ENCODE assay signal across 8 mouse cellular contexts in genomic region chr4:138455956-138456341, GRCm38 (mm10). TPM values are rescaled to one million over a fixed set of nuclear protein-coding genes. Genes with fewer than 3 reads are reported as not detected.
A peak's percentile ranks its signal among the peaks of the same experiment; 100 is the strongest.
DNase-seq lines count a peak whose midpoint lies in the region; ATAC-seq lines count a peak whose summit lies in the region.

No protein-coding gene starts in this region.

- ATAC-seq in hindbrain, embryonic 16.5 days, result no peak
- ATAC-seq in liver, embryonic 13.5 days (ENCODE audit: low read depth), result no peak

- no peaks in the 10 kb centered on the region for H3K36me3 ChIP-seq in embryonic facial prominence, embryonic 10.5 days (replicated peaks)
- no peaks in the 10 kb centered on the region for H3K36me3 ChIP-seq in hindbrain, embryonic 16.5 days (ENCODE audit: control insufficient read depth, insufficient read depth, low read length)
- no peaks in the 10 kb centered on the region for H3K36me3 ChIP-seq in liver, embryonic 13.5 days

- intact Hi-C loops in left cerebral cortex, postnatal 4 days (cut with DNase I), result no loop called here

- under 1% methylated on average over 17 of the region's 17 CpGs for WGBS in embryonic facial prominence, embryonic 10.5 days
- 3% methylated on average over 17 of the region's 17 CpGs for WGBS in hindbrain, embryonic 16.5 days
- WGBS in liver, embryonic 13.5 days (ENCODE audit: insufficient replicate concordance), result 1% methylated on average over 17 of the region's 17 CpGs

- H3K9me3 ChIP-seq in embryonic facial prominence, embryonic 10.5 days, result no peaks in the 10 kb centered on the region
- H3K9me3 ChIP-seq in hindbrain, embryonic 16.5 days (ENCODE audit: control insufficient read depth, low read length), result no peaks in the 10 kb centered on the region
- H3K9me3 ChIP-seq in liver, embryonic 13.5 days (replicated peaks), result no peaks in the 10 kb centered on the region

- peaks cover 100% of the 10 kb centered on the region for H3K27me3 ChIP-seq in embryonic facial prominence, embryonic 10.5 days (replicated peaks; ENCODE audit: low read depth, poor library complexity, severe bottlenecking)
- no peaks in the 10 kb centered on the region for H3K27me3 ChIP-seq in hindbrain, embryonic 16.5 days (replicated peaks; ENCODE audit: control insufficient read depth, insufficient read depth, low read length)
- H3K27me3 ChIP-seq in liver, embryonic 13.5 days, result peaks cover 97% of the 10 kb centered on the region

- H3K4me1 ChIP-seq in embryonic facial prominence, embryonic 10.5 days, result peaks cover 56% of the 10 kb centered on the region
- H3K4me1 ChIP-seq in hindbrain, embryonic 16.5 days (ENCODE audit: control insufficient read depth, insufficient read depth, low read depth, low read length), result peaks cover 42% of the 10 kb centered on the region
- peaks cover 23% of the 10 kb centered on the region for H3K4me1 ChIP-seq in liver, embryonic 13.5 days (replicated peaks)

- DNase-seq in urinary bladder, postnatal 25 days (ENCODE audit: low spot score), result peak; percentile 7
- DNase-seq in urinary bladder, postnatal 4 days (ENCODE audit: low spot score in 2 of 2), result no peak
- peak; percentile 39 for DNase-seq in embryonic facial prominence, embryonic 10.5 days (ENCODE audit: low spot score)
- no peak for DNase-seq in liver, embryonic 13.5 days
- peak; percentile 52 for DNase-seq in neural tube, embryonic 10.5 days (ENCODE audit: extremely low spot score, low spot score)
- no peak for DNase-seq in gastrocnemius, postnatal 10 days
- DNase-seq in left cerebral cortex, postnatal 4 days, result no peak

- H3K4me2 ChIP-seq in hindbrain, embryonic 16.5 days (ENCODE audit: low read length), result peak overlapping the region; percentile 92
- H3K4me2 ChIP-seq in liver, embryonic 13.5 days, result peak overlapping the region; percentile 60

- peak overlapping the region; percentile 87 for H3K27ac ChIP-seq in embryonic facial prominence, embryonic 10.5 days (replicated peaks)
- peak overlapping the region; percentile 96 for H3K27ac ChIP-seq in hindbrain, embryonic 16.5 days (ENCODE audit: low read depth, low read length)
- H3K27ac ChIP-seq in liver, embryonic 13.5 days, result peak overlapping the region; percentile 23; the same call in 1 of the 2 replicates

- H3K4me3 ChIP-seq in embryonic facial prominence, embryonic 10.5 days, result peak overlapping the region; percentile 89
- H3K4me3 ChIP-seq in hindbrain, embryonic 16.5 days (ENCODE audit: low read length), result peak overlapping the region; percentile 98
- H3K4me3 ChIP-seq in liver, embryonic 13.5 days (replicated peaks), result peak overlapping the region; percentile 63

- H3K9ac ChIP-seq in hindbrain, embryonic 16.5 days (ENCODE audit: low read depth, low read length), result peak overlapping the region; percentile 97
- peak overlapping the region; percentile 70 for H3K9ac ChIP-seq in liver, embryonic 13.5 days

RNA-seq across cellular contexts. Expression of gene Camk2n1, which starts 1.8 kb away (rescaled TPM):
- polyA plus RNA-seq in embryonic facial prominence, embryonic 10.5 days (2016; fragmentation: Nextera tagmentation; extraction: Ambion mirVana), result 1.1 and 1.2 TPM in 2 replicates
- 15.5 and 16.7 TPM in 2 replicates for polyA plus RNA-seq in hindbrain, embryonic 16.5 days (2015; fragmentation: Nextera tagmentation; extraction: Ambion mirVana)
- polyA plus RNA-seq in liver, embryonic 13.5 days (2015; fragmentation: Nextera tagmentation; extraction: Ambion mirVana), result 1.2 and 1.3 TPM in 2 replicates
- total RNA-seq in gastrocnemius, postnatal 10 days (2021), result 1 to 10 TPM; 5.9 to 7.2 TPM
- 100 to 1,000 TPM; 106 to 110 TPM for total RNA-seq in left cerebral cortex, postnatal 4 days (2021)

RNA-seq across cellular contexts. Expression of gene Mul1, which starts 21.5 kb away (rescaled TPM):
- 19.7 and 20.8 TPM in 2 replicates for polyA plus RNA-seq in embryonic facial prominence, embryonic 10.5 days (2016; fragmentation: Nextera tagmentation; extraction: Ambion mirVana)
- polyA plus RNA-seq in hindbrain, embryonic 16.5 days (2015; fragmentation: Nextera tagmentation; extraction: Ambion mirVana), result 21.6 and 23.7 TPM in 2 replicates
- polyA plus RNA-seq in liver, embryonic 13.5 days (2015; fragmentation: Nextera tagmentation; extraction: Ambion mirVana), result 11.2 and 11.4 TPM in 2 replicates
- 10 to 100 TPM; 32.3 to 35.7 TPM for total RNA-seq in gastrocnemius, postnatal 10 days (2021)
- total RNA-seq in left cerebral cortex, postnatal 4 days (2021), result 10 to 100 TPM; 35.4 to 35.8 TPM

RNA-seq across cellular contexts. Expression of gene Fam43b, which starts 59.6 kb away (rescaled TPM):
- polyA plus RNA-seq in embryonic facial prominence, embryonic 10.5 days (2016; fragmentation: Nextera tagmentation; extraction: Ambion mirVana), result 0.13 TPM in 1 of 2 replicates, not detected in the other
- 16.6 and 17.3 TPM in 2 replicates for polyA plus RNA-seq in hindbrain, embryonic 16.5 days (2015; fragmentation: Nextera tagmentation; extraction: Ambion mirVana)
- polyA plus RNA-seq in liver, embryonic 13.5 days (2015; fragmentation: Nextera tagmentation; extraction: Ambion mirVana), result not detected in 2 replicates
- total RNA-seq in gastrocnemius, postnatal 10 days (2021), result under 1 TPM in 1 of 2 experiments, not detected in 1; 0.11 TPM
- 10 to 100 TPM; 27.7 to 30.6 TPM for total RNA-seq in left cerebral cortex, postnatal 4 days (2021)

Comparison
In these comparisons a context has a peak if more than half of its experiments do, and no peak if none do; other contexts are left out.
1. DNase-seq: peak in urinary bladder, postnatal 25 days (single experiment), embryonic facial prominence, embryonic 10.5 days (single experiment) and neural tube, embryonic 10.5 days (single experiment); none in urinary bladder, postnatal 4 days (0 of 2), liver, embryonic 13.5 days (single experiment), gastrocnemius, postnatal 10 days (single experiment) and left cerebral cortex, postnatal 4 days (single experiment).
2. H3K27ac ChIP-seq: peak in every context shown above with its lines; median percentile 96 in hindbrain, embryonic 16.5 days; 87 in embryonic facial prominence, embryonic 10.5 days; 23 in liver, embryonic 13.5 days.
3. RNA of gene Fam43b, which starts 59.6 kb away (polyA plus RNA-seq): 16.6 to 17.3 TPM in hindbrain, embryonic 16.5 days; 0.13 TPM in embryonic facial prominence, embryonic 10.5 days and not detected in liver, embryonic 13.5 days; every median in the first group is over 10 times any median in the second.
4. Peak in every context shown above with its lines, with median percentiles within 50 percentile points of each other: H3K4me3 ChIP-seq.